Mouse (Mus musculus): ENCODE results near the gene Zfp626. TPM values are rescaled to one million over a fixed set of nuclear protein-coding genes. Genes with fewer than 3 reads are reported as not detected.
"Not testable (repeated sequence)": the region's sequence is repeated elsewhere in the genome, so short reads cannot be mapped to it uniquely, and the experiment has no call there.

Zfp626 gene
- polyA plus RNA-seq, 1 experiment from 2014 or later, result 2.5 TPM

GRCm38 (mm10) chr7:27822611-27823010 lies 15.6 kb downstream of the Zfp626 start:
- ATAC-seq (ENCODE audit: low FRiP score, low read depth), result no peak
- Histone ChIP-seq H3K4me1 (no peaks in the 10 kb centered on the region), H3K27me3 (replicated peaks) (no peaks in the 10 kb centered on the region), H3K9ac (no peak overlapping the region), H3K4me3 (no peak overlapping the region), H3K4me2 (replicated peaks) (no peak overlapping the region), H3K9me3 (0 out of 2 replicates have a peak, but pooled peaks cover 7% of the 10 kb centered on the region), H3K36me3 (peaks cover 35% of the 10 kb centered on the region), H3K27ac (no peak overlapping the region)

- peaks cover 3% of the 10 kb centered on the region for H3K4me1 ChIP-seq
These were observed 27.1 kb downstream of the Zfp626 start for GRCm38 (mm10) chr7:27834131-27834530.

GRCm38 (mm10) chr7:27837896-27838295 lies 30.9 kb downstream of the Zfp626 start:
- Histone ChIP-seq H3K27me3 (replicated peaks) (no peaks in the 10 kb centered on the region), H3K9ac (peak overlapping the region; percentile 56), H3K9me3 (no peaks in the 10 kb centered on the region), H3K4me1 (peaks cover 9% of the 10 kb centered on the region), H3K4me3 (peak overlapping the region; percentile 50), H3K27ac (0 out of 2 replicates have a peak overlapping the region, but pooled peaks have one; percentile 47), H3K36me3 (no peaks in the 10 kb centered on the region), H3K4me2 (replicated peaks) (peak overlapping the region; percentile 65)
- WGBS, result 25% methylated on average over 6 of the region's 6 CpGs
- ATAC-seq (ENCODE audit: low FRiP score, low read depth), result no peak

More at GRCm38 (mm10) chr7:27834131-27834530, 27.1 kb downstream of the Zfp626 start:
- no peaks in the 10 kb centered on the region for H3K36me3 ChIP-seq
- H3K4me3 ChIP-seq, result no peak overlapping the region
- no peak overlapping the region for H3K4me2 ChIP-seq (replicated peaks)
- no peak for ATAC-seq (ENCODE audit: low FRiP score, low read depth)
- WGBS, result 85% methylated on average over 2 of the region's 2 CpGs
- H3K27ac ChIP-seq, result no peak overlapping the region
- H3K9ac ChIP-seq, result no peak overlapping the region
- no peaks in the 10 kb centered on the region for H3K27me3 ChIP-seq (replicated peaks)
- H3K9me3 ChIP-seq, result no peaks in the 10 kb centered on the region

GRCm38 (mm10) chr7:27838323-27839249 lies 31.6 kb downstream of the Zfp626 start, which contains the start of gene Zfp59:
Gene Zfp59 (plus strand): TSS chr7:27838607.
- peak; percentile 97 for ATAC-seq (ENCODE audit: low FRiP score, low read depth)
- 4% methylated on average over 34 of the region's 34 CpGs for WGBS
- H3K27ac ChIP-seq, result peak within 1 kb of the TSS; percentile 47; the same call in 1 of the 2 replicates
- H3K36me3 ChIP-seq, result no peaks in the 10 kb centered on the region
- peak within 1 kb of the TSS; percentile 56 for H3K9ac ChIP-seq
- peak within 1 kb of the TSS; percentile 50 for H3K4me3 ChIP-seq
- no peaks in the 10 kb centered on the region for H3K9me3 ChIP-seq
- H3K4me1 ChIP-seq, result peaks cover 9% of the 10 kb centered on the region
- no peaks in the 10 kb centered on the region for H3K27me3 ChIP-seq (replicated peaks)
- peak within 1 kb of the TSS; percentile 65 for H3K4me2 ChIP-seq (replicated peaks)

- Histone ChIP-seq H3K4me2 (replicated peaks) (peak overlapping the region; percentile 65), H3K9me3 (no peaks in the 10 kb centered on the region), H3K4me3 (no peak overlapping the region), H3K36me3 (peaks cover 4% of the 10 kb centered on the region), H3K27me3 (replicated peaks) (no peaks in the 10 kb centered on the region), H3K4me1 (peaks cover 9% of the 10 kb centered on the region), H3K27ac (no peak overlapping the region), H3K9ac (peak overlapping the region; percentile 56; the same call in 1 of the 2 replicates)
- no peak for ATAC-seq (ENCODE audit: low FRiP score, low read depth)
- WGBS, result 94% methylated on average over 7 of the region's 7 CpGs
These were observed 32.6 kb downstream of the Zfp626 start for GRCm38 (mm10) chr7:27839596-27839995.

- 88% methylated on average over 6 of the region's 6 CpGs for WGBS
- no peaks in the 10 kb centered on the region for H3K9me3 ChIP-seq
- H3K36me3 ChIP-seq, result peaks cover 9% of the 10 kb centered on the region
These were observed 33.1 kb downstream of the Zfp626 start for GRCm38 (mm10) chr7:27840104-27840503.

GRCm38 (mm10) chr7:27857227-27857626 lies 50.2 kb downstream of the Zfp626 start, which contains the start of gene Zfp607a:
Gene Zfp607a (plus strand): TSS chr7:27857527.
- H3K4me1 ChIP-seq, result peaks cover 11% of the 10 kb centered on the region; the same call in 1 of the 2 replicates
- H3K36me3 ChIP-seq, result peaks cover 25% of the 10 kb centered on the region
- H3K9ac ChIP-seq, result no peak within 1 kb of the TSS
- H3K27me3 ChIP-seq (replicated peaks), result no peaks in the 10 kb centered on the region
- H3K4me2 ChIP-seq (replicated peaks), result no peak within 1 kb of the TSS
- H3K27ac ChIP-seq, result no peak within 1 kb of the TSS
- no peak within 1 kb of the TSS for H3K4me3 ChIP-seq
- 94% methylated on average over 1 of the region's 1 CpGs for WGBS
- 0 out of 2 replicates have a peak, but pooled peaks cover 4% of the 10 kb centered on the region for H3K9me3 ChIP-seq
- no peak for ATAC-seq (ENCODE audit: low FRiP score, low read depth)

More at GRCm38 (mm10) chr7:27840104-27840503, 33.1 kb downstream of the Zfp626 start:
- Histone ChIP-seq H3K9ac (no peak overlapping the region), H3K4me1 (peaks cover 9% of the 10 kb centered on the region), H3K27ac (no peak overlapping the region), H3K27me3 (replicated peaks) (no peaks in the 10 kb centered on the region), H3K4me3 (no peak overlapping the region), H3K4me2 (replicated peaks) (no peak overlapping the region)
- no peak for ATAC-seq (ENCODE audit: low FRiP score, low read depth)

- Histone ChIP-seq H3K4me3 (peak overlapping the region; percentile 47), H3K27me3 (replicated peaks) (no peaks in the 10 kb centered on the region), H3K9ac (peak overlapping the region; percentile 61; the same call in 1 of the 2 replicates), H3K4me1 (peaks cover 11% of the 10 kb centered on the region; the same call in 1 of the 2 replicates), H3K27ac (no peak overlapping the region), H3K36me3 (peaks cover 15% of the 10 kb centered on the region), H3K4me2 (replicated peaks) (peak overlapping the region; percentile 80), H3K9me3 (0 out of 2 replicates have a peak, but pooled peaks cover 4% of the 10 kb centered on the region)
- no peak for ATAC-seq (ENCODE audit: low FRiP score, low read depth)
- WGBS, result 34% methylated on average over 10 of the region's 10 CpGs
These were observed 52.6 kb downstream of the Zfp626 start for GRCm38 (mm10) chr7:27859301-27860251.

- Histone ChIP-seq H3K9ac (peak overlapping the region; percentile 61), H3K27ac (no peak overlapping the region), H3K27me3 (replicated peaks) (no peaks in the 10 kb centered on the region), H3K9me3 (0 out of 2 replicates have a peak, but pooled peaks cover 4% of the 10 kb centered on the region), H3K4me1 (peaks cover 11% of the 10 kb centered on the region; the same call in 1 of the 2 replicates), H3K4me2 (replicated peaks) (peak overlapping the region; percentile 80), H3K4me3 (peak overlapping the region; percentile 47), H3K36me3 (peaks cover 11% of the 10 kb centered on the region)
- 1% methylated on average over 22 of the region's 22 CpGs for WGBS
- ATAC-seq (ENCODE audit: low FRiP score, low read depth), result peak; percentile 58; the same call in 1 of the 2 replicates
These were observed 53.6 kb downstream of the Zfp626 start for GRCm38 (mm10) chr7:27860396-27861235.

GRCm38 (mm10) chr7:27862578-27862977 lies 55.6 kb downstream of the Zfp626 start:
- H3K36me3 ChIP-seq, result peaks cover 12% of the 10 kb centered on the region
- H3K4me3 ChIP-seq; H3K9ac ChIP-seq; ATAC-seq (ENCODE audit: low FRiP score, low read depth); H3K4me2 ChIP-seq (replicated peaks); H3K27me3 ChIP-seq (replicated peaks); H3K9me3 ChIP-seq; H3K27ac ChIP-seq: not testable (repeated sequence)
- H3K4me1 ChIP-seq, result peaks cover 11% of the 10 kb centered on the region; the same call in 1 of the 2 replicates
- WGBS, result 89% methylated on average over 5 of the region's 5 CpGs
